Mouse (Mus musculus): ENCODE data around the gene Gm10061.
"Not testable (repeated sequence)": the region's sequence is repeated elsewhere in the genome, so short reads cannot be mapped to it uniquely, and the experiment has no call there.

Gm10061 gene

DNA sequence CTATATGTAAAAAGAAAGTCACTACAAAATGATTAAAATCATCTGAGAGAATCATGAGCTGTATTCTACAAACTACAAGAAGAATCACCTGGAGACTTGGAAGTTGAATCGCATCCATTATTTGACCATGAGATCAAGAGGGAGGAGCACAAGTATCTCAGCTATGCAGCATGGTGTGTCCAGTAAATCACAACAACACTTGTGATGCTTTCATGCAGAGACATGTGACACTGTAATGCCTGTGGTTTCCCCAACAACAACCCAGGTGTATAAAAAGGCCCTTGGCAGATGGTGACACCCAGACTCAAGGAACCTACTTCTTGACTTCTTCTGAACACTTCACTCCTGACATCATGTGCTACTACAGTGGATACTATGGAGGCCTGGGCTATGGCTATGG is at the start of gene Gm10061:
TSS of gene Gm10061 (plus strand) at position 301 of the 400 bp plus-strand sequence.
- no peak for DNase-seq (ENCODE audit: low spot score)

DNA sequence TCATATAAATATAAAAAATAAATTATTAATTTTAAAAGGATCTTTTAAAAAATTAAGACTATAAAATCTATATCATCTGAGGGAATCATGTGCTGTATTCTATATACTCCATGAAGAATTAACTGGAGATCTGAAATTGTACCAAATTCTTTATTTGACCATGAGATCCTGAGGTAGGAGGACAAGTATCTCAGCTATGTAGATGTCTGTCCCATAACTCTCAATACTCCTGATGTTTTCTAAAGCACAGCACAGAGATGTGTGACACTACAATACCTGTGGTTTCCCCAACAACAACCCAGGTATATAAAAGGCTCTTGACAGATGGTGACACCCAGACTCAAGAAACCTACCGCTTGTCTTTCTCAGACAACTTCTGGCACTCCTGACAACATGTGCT is 10.3 kb upstream of the Gm10061 start, which contains the start of gene Gm6358:
TSS of gene Gm6358 (plus strand) at position 301 of the 400 bp plus-strand sequence.
- no peak for DNase-seq (ENCODE audit: low spot score)

DNA sequence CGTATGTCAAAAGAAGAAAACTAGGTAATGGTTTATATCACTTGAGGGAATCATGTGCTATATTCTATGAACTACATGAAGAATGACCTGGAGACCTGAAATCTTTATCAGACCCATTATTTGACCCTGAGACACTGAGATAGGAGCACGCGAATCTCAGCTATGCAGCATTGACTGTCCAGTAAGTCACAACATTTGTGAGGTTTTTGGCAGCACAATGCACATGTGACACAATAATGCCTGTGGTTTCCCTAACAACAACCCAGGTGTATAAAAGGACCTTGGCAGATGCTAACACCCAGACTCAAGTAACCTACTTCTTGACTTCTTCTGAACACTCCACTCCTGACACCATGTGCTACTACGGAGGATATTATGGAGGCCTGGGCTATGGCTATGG is 6.8 kb downstream of the Gm10061 start, which contains the start of gene Gm9789:
TSS of gene Gm9789 (plus strand) at position 301 of the 400 bp plus-strand sequence.
- DNase-seq (ENCODE audit: low spot score) = no peak

DNA sequence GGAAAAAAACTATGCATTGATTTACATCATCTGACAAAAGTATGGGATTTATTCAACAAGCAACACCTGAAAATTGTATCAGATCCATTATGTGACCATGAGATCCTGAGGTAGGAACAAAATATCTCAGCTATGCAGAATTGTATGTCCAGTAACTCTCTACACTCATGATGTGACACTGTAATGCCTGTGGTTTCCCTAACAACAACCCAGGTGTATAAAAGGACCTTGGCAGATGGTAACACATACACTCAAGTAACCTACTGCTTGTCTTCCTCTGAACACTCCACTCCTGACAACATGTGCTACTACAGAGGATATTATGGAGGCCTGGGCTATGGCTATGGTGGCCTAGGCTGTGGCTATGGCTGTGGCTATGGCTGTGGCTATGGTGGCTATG is 18.3 kb downstream of the Gm10061 start, which contains the start of gene Gm7735:
TSS of gene Gm7735 (plus strand) at position 301 of the 400 bp plus-strand sequence.
- DNase-seq (ENCODE audit: low spot score) = not testable (repeated sequence)

DNA sequence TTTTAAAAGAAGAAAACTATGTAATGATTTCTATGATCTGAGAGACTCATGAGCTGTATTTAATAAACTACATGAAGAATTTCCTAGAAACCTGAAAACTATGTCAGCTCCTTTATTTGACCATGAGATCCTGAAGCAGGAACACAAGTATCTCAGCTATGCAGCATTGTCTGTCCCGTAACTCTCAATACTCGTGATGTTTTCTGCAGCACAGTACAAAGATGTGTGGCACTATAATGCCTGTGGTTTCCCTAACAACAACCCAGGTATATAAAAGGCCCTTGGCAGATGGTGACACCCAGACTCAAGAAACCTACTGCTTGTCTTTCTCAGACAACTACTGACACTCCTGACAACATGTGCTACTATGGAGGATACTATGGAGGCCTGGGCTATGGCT is 23.5 kb downstream of the Gm10061 start, which contains the start of gene 1110057P08Rik:
TSS of gene 1110057P08Rik (plus strand) at position 301 of the 400 bp plus-strand sequence.
- DNase-seq (ENCODE audit: low spot score) = no peak

DNA sequence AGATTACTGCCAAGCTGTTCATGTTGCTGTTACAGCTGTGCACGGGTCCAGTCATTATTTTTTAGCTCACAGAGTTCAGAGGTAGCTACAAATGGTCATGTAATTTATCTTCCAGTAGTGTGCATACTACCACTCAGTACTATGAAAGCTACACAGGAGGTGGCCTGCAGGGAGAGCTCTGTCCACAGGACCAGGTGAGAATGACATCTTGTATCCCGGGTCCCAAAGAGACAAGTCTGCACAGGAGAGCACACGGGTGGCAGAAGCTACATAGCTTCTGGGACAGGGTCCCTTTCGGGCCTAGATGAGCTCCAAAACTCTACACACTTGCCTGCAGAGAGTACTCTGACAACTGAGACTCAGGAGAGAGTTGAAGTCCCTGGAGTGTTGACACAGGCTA is 37.7 kb downstream of the Gm10061 start:
- no peak for DNase-seq (ENCODE audit: low spot score)

All from embryo, embryonic 10 days (tissue).